Mouse (Mus musculus) cerebellum, postnatal 25 days (tissue): Measurements from ENCODE around the gene Psg18.
"Not testable (repeated sequence)": the region's sequence is repeated elsewhere in the genome, so short reads cannot be mapped to it uniquely, and the experiment has no call there.

ENCODE experiments used
- DNase-seq, 2 experiments: peaks; one replicate each; pipeline ENCODE4 v3.0.0; 2021; ENCODE audit warnings: mixed read lengths in 2 of 2

The Psg18 gene

GRCm38 (mm10) chr7:18354909-18355308 lies at the start of gene Psg18:
Psg18 (minus strand) TSS chr7:18355009.
- not testable (repeated sequence) for DNase-seq

DNA sequence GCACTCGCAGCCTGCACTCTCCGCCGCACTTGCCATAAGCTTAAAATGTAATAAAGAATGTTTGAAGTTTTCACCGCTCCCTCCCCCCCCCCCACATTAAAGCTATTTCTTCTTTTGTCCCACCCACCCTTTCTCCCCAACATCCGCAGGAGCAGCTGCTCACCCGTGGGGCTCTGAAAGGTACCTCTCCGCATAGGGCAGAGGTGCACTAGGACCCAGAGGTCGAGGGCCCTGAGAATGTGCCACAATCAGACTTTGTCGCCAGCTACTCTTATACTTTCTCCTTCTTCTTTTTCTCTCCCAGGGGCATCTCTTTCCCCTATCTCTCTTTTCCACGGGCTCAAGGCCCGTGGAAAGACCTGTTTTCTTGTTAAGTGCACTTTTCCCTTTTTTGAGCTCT lies 48.6 kb upstream of the Psg18 start:
- DNase-seq = peak in 1 of 2 experiments; percentile 5

GRCm38 (mm10) chr7:18402527-18403237 lies 47.9 kb upstream of the Psg18 start:
- DNase-seq = peak in 1 of 2 experiments; percentile 13

- not testable (repeated sequence) for DNase-seq
Measured at GRCm38 (mm10) chr7:18391483-18391882, 36.7 kb upstream of the Psg18 start.

DNA sequence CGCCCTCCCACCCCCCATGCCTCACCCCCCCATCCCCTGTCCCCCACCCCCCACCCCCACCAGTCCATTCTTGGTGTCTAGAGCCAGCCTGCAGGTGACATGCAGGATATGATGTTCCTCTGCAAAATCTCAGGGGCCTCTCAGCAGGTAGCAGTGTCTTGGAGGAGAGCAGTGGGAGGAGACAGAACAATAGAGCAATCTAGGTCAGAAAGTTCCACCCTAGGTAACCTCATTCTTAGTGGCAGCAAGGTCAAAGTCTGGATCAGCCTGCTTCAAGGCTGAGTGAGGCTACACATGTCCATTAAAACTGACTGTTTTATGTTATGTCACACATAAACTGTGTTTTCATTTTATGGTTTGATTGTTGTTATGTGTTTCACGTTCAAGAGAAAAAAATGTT lies 23.5 kb upstream of the Psg18 start:
- DNase-seq = no peak

- not testable (repeated sequence) for DNase-seq
Measured at GRCm38 (mm10) chr7:18335411-18335810, 19.4 kb downstream of the Psg18 start.
